Mouse (Mus musculus): Measurements from ENCODE around the gene A830031A19Rik.

DNA sequence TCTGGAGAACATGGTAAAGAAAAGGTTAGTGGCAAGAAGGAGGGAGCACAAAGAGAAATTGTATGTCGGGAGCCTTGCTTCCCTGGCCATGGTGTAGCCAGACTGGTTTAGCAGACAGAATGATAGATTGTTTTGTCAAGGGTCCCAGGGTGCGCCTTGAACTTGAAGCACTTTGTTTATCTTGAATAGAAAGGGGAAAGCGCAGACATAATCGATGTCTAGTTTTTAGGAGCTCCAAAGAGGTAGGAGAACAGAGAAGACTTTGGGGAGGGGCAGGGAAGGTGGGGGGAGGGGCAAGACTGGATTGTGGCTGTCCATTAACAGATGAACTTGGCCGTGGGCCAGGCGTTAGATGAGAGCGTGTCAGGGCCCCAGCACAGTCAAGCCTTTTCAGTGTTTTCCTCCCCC, 25.0 kb upstream of the A830031A19Rik start:
- TF ChIP-seq E2F4 (IDR thresholded peaks at IDR 0.05; ENCODE audit: borderline replicate concordance, low read depth, low read length) (no peak), CTCF (IDR thresholded peaks at IDR 0.05 in 2 of 3, conservative IDR thresholded peaks at IDR 0.05 in 1 of 3; ENCODE audit: control insufficient read depth in 1 of 3, insufficient read depth in 1 of 3, low read depth in 2 of 3, low read length in 3 of 3, poor library complexity in 1 of 3, severe bottlenecking in 1 of 3) (no peak), POLR2A (IDR thresholded peaks at IDR 0.05; ENCODE audit: control insufficient read depth in 1 of 2, insufficient read depth in 1 of 2, low read depth in 1 of 2, low read length in 2 of 2, poor library complexity in 1 of 2) (no peak), POLR2AphosphoS2 (IDR thresholded peaks at IDR 0.05; ENCODE audit: low read length) (no peak), RAD21 (IDR thresholded peaks at IDR 0.05; ENCODE audit: low read depth, low read length) (no peak), MAFK (IDR thresholded peaks at IDR 0.05; ENCODE audit: borderline replicate concordance, low read depth, low read length) (no peak), POLR2AphosphoS5 (IDR thresholded peaks at IDR 0.05; ENCODE audit: borderline replicate concordance, low read depth, low read length) (no peak), RCOR1 (IDR thresholded peaks at IDR 0.05; ENCODE audit: low read depth, low read length) (no peak), EP300 (IDR thresholded peaks at IDR 0.05; ENCODE audit: low read depth in 1 of 2, low read length in 2 of 2) (no peak), CHD1 (IDR thresholded peaks at IDR 0.05; ENCODE audit: low read depth, low read length) (no peak), NRF1 (IDR thresholded peaks at IDR 0.05; ENCODE audit: insufficient read depth, low read depth, low read length, poor library complexity, severe bottlenecking) (no peak)

Data from MEL (cell line).